Mouse (Mus musculus): ENCODE measurements around the gene Mpc2.

DNA sequence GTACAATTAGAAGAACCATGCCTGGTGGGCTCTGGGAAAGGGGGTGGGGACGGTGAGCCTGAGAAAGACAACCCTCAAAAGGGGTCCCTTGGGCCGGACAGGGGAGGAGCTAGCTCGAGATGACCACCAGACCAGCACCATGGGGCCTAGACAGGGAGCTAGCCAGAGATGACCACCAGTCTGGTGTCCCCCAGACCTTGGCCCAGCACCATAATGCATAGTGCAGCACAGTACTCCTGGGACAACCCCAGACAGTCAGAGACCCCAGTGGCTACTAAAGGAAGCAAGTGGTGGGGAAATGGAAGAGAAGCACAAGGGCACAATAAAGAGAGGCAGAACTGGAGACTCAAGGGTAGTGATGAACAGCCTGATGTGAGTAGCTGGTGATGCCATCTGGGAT, 19.6 kb upstream of the Mpc2 start:
- TF ChIP-seq POLR2A (IDR thresholded peaks at IDR 0.05; ENCODE audit: control insufficient read depth in 1 of 2, insufficient read depth in 1 of 2, low read depth in 1 of 2, low read length in 2 of 2, poor library complexity in 1 of 2) = no peak
- TF ChIP-seq NRF1 (IDR thresholded peaks at IDR 0.05; ENCODE audit: insufficient read depth, low read depth, low read length, poor library complexity, severe bottlenecking) = no peak
- no peak for TF ChIP-seq CTCF (IDR thresholded peaks at IDR 0.05 in 2 of 3, conservative IDR thresholded peaks at IDR 0.05 in 1 of 3; ENCODE audit: control insufficient read depth in 1 of 3, insufficient read depth in 1 of 3, low read depth in 2 of 3, low read length in 3 of 3, poor library complexity in 1 of 3, severe bottlenecking in 1 of 3)
- TF ChIP-seq USF2 (IDR thresholded peaks at IDR 0.05; ENCODE audit: borderline replicate concordance in 1 of 2, insufficient read depth in 1 of 2, low read depth in 1 of 2, low read length in 2 of 2) = no peak
- no peak for TF ChIP-seq MXI1 (IDR thresholded peaks at IDR 0.05; ENCODE audit: low read depth, low read length)
- no peak for TF ChIP-seq MAX (IDR thresholded peaks at IDR 0.05; ENCODE audit: low read length)
- TF ChIP-seq CHD2 (IDR thresholded peaks at IDR 0.05; ENCODE audit: low read length) = no peak
- TF ChIP-seq RCOR1 (IDR thresholded peaks at IDR 0.05; ENCODE audit: low read depth, low read length) = no peak
- TF ChIP-seq EP300 (IDR thresholded peaks at IDR 0.05; ENCODE audit: low read depth in 1 of 2, low read length in 2 of 2) = no peak
- TF ChIP-seq MAFK (IDR thresholded peaks at IDR 0.05; ENCODE audit: borderline replicate concordance, low read depth, low read length) = no peak
- no peak for TF ChIP-seq MYC (IDR thresholded peaks at IDR 0.05; ENCODE audit: low read depth, low read length)
- no peak for TF ChIP-seq SIN3A (IDR thresholded peaks at IDR 0.05; ENCODE audit: low read length)
- TF ChIP-seq ZC3H11A (IDR thresholded peaks at IDR 0.05; ENCODE audit: low read depth, low read length) = no peak

Data from MEL (cell line).